Mouse (Mus musculus): ENCODE results near the gene Thop1. TPM values are rescaled to one million over a fixed set of nuclear protein-coding genes. Genes with fewer than 3 reads are reported as not detected.

Thop1 gene
- polyA plus RNA-seq, 1 experiment, result 67.3 TPM

- Histone ChIP-seq H3ac (ENCODE audit: control insufficient read depth, insufficient read length, low read depth) (no peak overlapping the region), H3K4me3 (ENCODE audit: insufficient read depth, poor library complexity, severe bottlenecking) (no peak overlapping the region), H3K79me3 (ENCODE audit: low read depth) (no peaks in the 10 kb centered on the region), H3K36me3 (ENCODE audit: control insufficient read depth, insufficient read depth) (peaks cover 38% of the 10 kb centered on the region), H3K27me3 (ENCODE audit: control insufficient read depth, insufficient read depth, insufficient read length) (no peaks in the 10 kb centered on the region), H3K79me2 (ENCODE audit: control insufficient read depth, insufficient read depth) (no peaks in the 10 kb centered on the region)
- TF ChIP-seq CTCF (IDR thresholded peaks at IDR 0.05; ENCODE audit: control insufficient read depth, insufficient read depth, insufficient read length) (peak; percentile 11), MAX (IDR thresholded peaks at IDR 0.05) (no peak), USF1 (IDR thresholded peaks at IDR 0.05; ENCODE audit: low read depth) (no peak), MYOD1 (IDR thresholded peaks at IDR 0.05; ENCODE audit: control insufficient read depth, insufficient read length, low read depth) (no peak), MYOG (IDR thresholded peaks at IDR 0.05; ENCODE audit: control insufficient read depth, extremely low read depth, insufficient read length) (no peak), CEBPB (IDR thresholded peaks at IDR 0.05; ENCODE audit: low read depth) (no peak)
Observed at GRCm38 (mm10) chr10:81082168-81082960, 12.5 kb downstream of the Thop1 start.

- H3K36me3 ChIP-seq (ENCODE audit: control insufficient read depth, insufficient read depth), result peaks cover 11% of the 10 kb centered on the region
- no peaks in the 10 kb centered on the region for H3K79me2 ChIP-seq (ENCODE audit: control insufficient read depth, insufficient read depth)
- no peak overlapping the region for H3ac ChIP-seq (ENCODE audit: control insufficient read depth, insufficient read length, low read depth)
- no peak for TF ChIP-seq MYOG (IDR thresholded peaks at IDR 0.05; ENCODE audit: control insufficient read depth, extremely low read depth, insufficient read length)
- TF ChIP-seq CTCF (IDR thresholded peaks at IDR 0.05; ENCODE audit: control insufficient read depth, insufficient read depth, insufficient read length), result peak; percentile 11
- H3K27me3 ChIP-seq (ENCODE audit: control insufficient read depth, insufficient read depth, insufficient read length), result no peaks in the 10 kb centered on the region
- no peak overlapping the region for H3K4me3 ChIP-seq (ENCODE audit: insufficient read depth, poor library complexity, severe bottlenecking)
- H3K79me3 ChIP-seq (ENCODE audit: low read depth), result no peaks in the 10 kb centered on the region
Observed at GRCm38 (mm10) chr10:81087021-81087420, 17.2 kb downstream of the Thop1 start.

DNA sequence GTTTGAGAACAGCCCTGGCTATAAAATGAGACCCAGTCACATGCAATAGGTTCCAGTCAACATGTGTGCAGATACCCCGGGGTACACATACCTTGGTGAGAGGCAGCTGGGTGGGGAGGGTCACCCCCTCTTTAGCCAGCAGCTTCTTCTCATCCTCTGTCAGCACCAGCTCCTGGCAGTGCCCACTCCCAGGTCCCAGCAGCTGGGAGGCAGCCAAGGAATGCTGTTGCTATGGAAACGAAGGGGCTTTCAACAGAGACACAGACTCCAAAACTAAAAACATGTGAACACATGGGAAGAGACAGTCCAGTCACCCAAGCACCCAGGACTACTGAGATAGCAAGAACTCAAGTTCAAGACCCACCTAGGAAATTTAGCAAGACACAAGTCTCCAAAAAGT, 19.4 kb downstream of the Thop1 start:
- Histone ChIP-seq H3K27me3 (ENCODE audit: control insufficient read depth, insufficient read depth, insufficient read length) (peaks cover 9% of the 10 kb centered on the region), H3ac (ENCODE audit: control insufficient read depth, insufficient read length, low read depth) (no peak overlapping the region), H3K79me3 (ENCODE audit: low read depth) (no peaks in the 10 kb centered on the region), H3K36me3 (ENCODE audit: control insufficient read depth, insufficient read depth) (no peaks in the 10 kb centered on the region), H3K79me2 (ENCODE audit: control insufficient read depth, insufficient read depth) (no peaks in the 10 kb centered on the region), H3K4me3 (ENCODE audit: insufficient read depth, poor library complexity, severe bottlenecking) (no peak overlapping the region)
- TF ChIP-seq CTCF (IDR thresholded peaks at IDR 0.05; ENCODE audit: control insufficient read depth, insufficient read depth, insufficient read length) (no peak), FOSL1 (IDR thresholded peaks at IDR 0.05; ENCODE audit: insufficient read depth, low read length, poor library complexity, severe bottlenecking) (no peak), MYOD1 (IDR thresholded peaks at IDR 0.05; ENCODE audit: control insufficient read depth, insufficient read length, low read depth) (no peak), USF1 (IDR thresholded peaks at IDR 0.05; ENCODE audit: low read depth) (no peak), MYOG (IDR thresholded peaks at IDR 0.05; ENCODE audit: control insufficient read depth, extremely low read depth, insufficient read length) (no peak), MAX (IDR thresholded peaks at IDR 0.05) (no peak), CEBPB (IDR thresholded peaks at IDR 0.05; ENCODE audit: low read depth) (no peak)

DNA sequence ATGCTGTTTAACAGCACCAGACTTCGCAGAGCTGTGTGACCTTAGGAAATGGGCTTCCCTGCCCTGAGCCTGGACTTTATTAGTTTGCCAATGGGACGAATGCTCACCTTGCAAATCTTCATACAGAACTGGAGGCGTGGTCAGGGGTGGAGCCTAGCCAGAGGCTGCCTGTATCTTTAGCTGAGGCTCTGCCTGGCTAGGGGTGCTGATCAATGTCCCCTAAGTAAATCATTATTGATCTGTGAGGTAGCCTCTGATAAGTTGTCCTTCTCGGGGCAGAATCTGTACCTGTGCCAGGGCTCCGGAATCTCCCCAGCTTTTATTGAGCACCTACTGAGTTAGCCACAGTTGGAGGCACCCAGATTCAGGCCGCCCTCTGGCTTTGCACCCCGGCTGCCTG, 20.8 kb downstream of the Thop1 start:
- H3K4me3 ChIP-seq (ENCODE audit: insufficient read depth, poor library complexity, severe bottlenecking), result no peak overlapping the region
- no peaks in the 10 kb centered on the region for H3K79me2 ChIP-seq (ENCODE audit: control insufficient read depth, insufficient read depth)
- H3ac ChIP-seq (ENCODE audit: control insufficient read depth, insufficient read length, low read depth), result no peak overlapping the region
- TF ChIP-seq MAX (IDR thresholded peaks at IDR 0.05) (no peak), CEBPB (IDR thresholded peaks at IDR 0.05; ENCODE audit: low read depth) (no peak), FOSL1 (IDR thresholded peaks at IDR 0.05; ENCODE audit: insufficient read depth, low read length, poor library complexity, severe bottlenecking) (no peak), MYOD1 (IDR thresholded peaks at IDR 0.05; ENCODE audit: control insufficient read depth, insufficient read length, low read depth) (no peak), MYOG (IDR thresholded peaks at IDR 0.05; ENCODE audit: control insufficient read depth, extremely low read depth, insufficient read length) (no peak), CTCF (IDR thresholded peaks at IDR 0.05; ENCODE audit: control insufficient read depth, insufficient read depth, insufficient read length) (no peak), USF1 (IDR thresholded peaks at IDR 0.05; ENCODE audit: low read depth) (no peak)
- H3K27me3 ChIP-seq (ENCODE audit: control insufficient read depth, insufficient read depth, insufficient read length), result peaks cover 9% of the 10 kb centered on the region
- no peaks in the 10 kb centered on the region for H3K36me3 ChIP-seq (ENCODE audit: control insufficient read depth, insufficient read depth)
- H3K79me3 ChIP-seq (ENCODE audit: low read depth), result no peaks in the 10 kb centered on the region

- H3K36me3 ChIP-seq (ENCODE audit: control insufficient read depth, insufficient read depth), result no peaks in the 10 kb centered on the region
- H3ac ChIP-seq (ENCODE audit: control insufficient read depth, insufficient read length, low read depth), result no peak overlapping the region
- no peaks in the 10 kb centered on the region for H3K79me2 ChIP-seq (ENCODE audit: control insufficient read depth, insufficient read depth)
- H3K4me3 ChIP-seq (ENCODE audit: insufficient read depth, poor library complexity, severe bottlenecking), result no peak overlapping the region
- H3K79me3 ChIP-seq (ENCODE audit: low read depth), result no peaks in the 10 kb centered on the region
- H3K27me3 ChIP-seq (ENCODE audit: control insufficient read depth, insufficient read depth, insufficient read length), result peaks cover 9% of the 10 kb centered on the region
- TF ChIP-seq CEBPB (IDR thresholded peaks at IDR 0.05; ENCODE audit: low read depth) (no peak), MAX (IDR thresholded peaks at IDR 0.05) (no peak), USF1 (IDR thresholded peaks at IDR 0.05; ENCODE audit: low read depth) (no peak), MYOD1 (IDR thresholded peaks at IDR 0.05; ENCODE audit: control insufficient read depth, insufficient read length, low read depth) (no peak), FOSL1 (IDR thresholded peaks at IDR 0.05; ENCODE audit: insufficient read depth, low read length, poor library complexity, severe bottlenecking) (no peak), MYOG (IDR thresholded peaks at IDR 0.05; ENCODE audit: control insufficient read depth, extremely low read depth, insufficient read length) (no peak), CTCF (IDR thresholded peaks at IDR 0.05; ENCODE audit: control insufficient read depth, insufficient read depth, insufficient read length) (no peak)
Observed at GRCm38 (mm10) chr10:81092465-81093250, 22.8 kb downstream of the Thop1 start.

Data from C2C12 (cell line).